Mouse (Mus musculus): ENCODE measurements around the gene Gsx2.

DNA sequence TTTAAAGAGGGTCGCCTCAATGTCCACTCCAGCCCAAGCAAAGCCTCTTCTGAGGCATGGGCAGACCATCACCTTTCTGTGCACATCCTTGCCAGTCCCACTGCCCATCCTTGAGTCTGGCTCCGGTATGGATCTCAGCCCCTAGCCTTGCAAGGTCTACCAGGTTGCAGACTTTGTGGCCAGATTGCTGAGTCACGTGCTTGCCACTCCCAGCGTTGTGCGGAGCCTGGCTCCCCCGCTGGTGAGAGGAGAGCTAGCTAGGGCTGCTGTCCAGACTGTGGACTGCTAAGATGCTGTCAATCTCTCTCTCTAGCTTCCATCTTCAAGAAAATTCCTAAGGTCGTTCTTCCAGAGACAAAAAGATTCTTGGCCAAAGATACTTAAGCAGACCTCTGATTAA lies 4.2 kb downstream of the Gsx2 start:
- TF ChIP-seq CTCF (conservative IDR thresholded peaks at IDR 0.05; ENCODE audit: insufficient read depth, insufficient read length, low read depth, low read length): no peak
- TF ChIP-seq POLR2A (IDR thresholded peaks at IDR 0.05; ENCODE audit: low read depth, low read length): no peak

Measured in kidney, adult 2 months (tissue).